Comparison of ENCODE assay signal across 24 mouse cellular contexts in the genomic region with DNA sequence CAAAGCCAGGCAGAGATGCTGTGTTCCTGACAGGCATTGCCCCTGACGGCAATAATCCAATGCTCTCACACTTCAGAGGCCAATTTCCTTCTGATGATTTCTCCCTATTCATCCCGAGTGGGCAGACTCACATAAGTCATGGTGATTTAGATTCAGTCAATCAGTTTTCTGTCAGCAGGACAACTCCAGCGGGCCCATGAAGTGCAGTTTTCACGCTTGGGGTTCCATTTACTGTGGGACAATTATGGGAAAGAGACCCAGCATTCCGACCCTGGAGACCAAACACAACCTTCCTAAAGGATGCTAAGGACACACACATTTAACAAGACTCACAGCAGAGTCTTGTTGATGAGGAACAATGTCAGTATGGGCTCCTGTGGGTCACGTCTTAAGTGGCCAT.
"Had no signal": no experiment of that assay in that cellular context is flagged by ENCODE, and none has a peak within 500 bp of the region (broad histone marks: within the 10 kb centered on the region; RNA-seq: fewer than 3 reads in every experiment).

No protein-coding gene starts in this region.

- H3K27me3 ChIP-seq: heart, embryonic 12.5 days; intestine, embryonic 15.5 days; limb, embryonic 12.5 days; liver, embryonic 13.5 days had no signal

- H3K36me3 ChIP-seq: heart, embryonic 12.5 days; hindbrain, embryonic 10.5 days; hindbrain, embryonic 13.5 days; hindbrain, embryonic 15.5 days; intestine, embryonic 15.5 days; limb, embryonic 12.5 days; liver, embryonic 13.5 days had no signal

- H3K9ac ChIP-seq: heart, embryonic 12.5 days; hindbrain, embryonic 13.5 days; hindbrain, embryonic 15.5 days; intestine, embryonic 15.5 days; limb, embryonic 12.5 days; liver, embryonic 13.5 days had no signal

- H3K9me3 ChIP-seq: heart, embryonic 12.5 days; hindbrain, embryonic 10.5 days; hindbrain, embryonic 13.5 days; hindbrain, embryonic 15.5 days; intestine, embryonic 15.5 days; limb, embryonic 12.5 days; liver, embryonic 13.5 days had no signal

- H3K4me1 ChIP-seq: hindbrain, embryonic 15.5 days; intestine, embryonic 15.5 days had no signal

- H3K27ac ChIP-seq: heart, adult 2 months; hindbrain, embryonic 10.5 days; hindbrain, embryonic 13.5 days; hindbrain, embryonic 15.5 days; intestine, embryonic 15.5 days; limb, embryonic 12.5 days; liver, embryonic 13.5 days had no signal

- ATAC-seq: forebrain, embryonic 16.5 days; inflammation-experienced regulatory T-cells, adult 6 months; intestine, embryonic 15.5 days; intestine, postnatal 0 days had no signal

- H3K4me2 ChIP-seq: heart, embryonic 12.5 days; hindbrain, embryonic 13.5 days; hindbrain, embryonic 15.5 days; intestine, embryonic 15.5 days; limb, embryonic 12.5 days; liver, embryonic 11.5 days; liver, embryonic 13.5 days had no signal

- H3K4me3 ChIP-seq: heart, adult 2 months; heart, embryonic 12.5 days; hindbrain, embryonic 10.5 days; hindbrain, embryonic 13.5 days; hindbrain, embryonic 15.5 days; intestine, embryonic 15.5 days; limb, embryonic 12.5 days; liver, embryonic 13.5 days had no signal

- DNase-seq: gastrocnemius, postnatal 25 days; heart, adult 2 months; heart, postnatal 10 days; heart, postnatal 4 days; kidney, adult 18-20 months; kidney, adult 8-10 months; kidney, postnatal 10 days; kidney, postnatal 25 days; kidney, postnatal 4 days; layer of hippocampus, adult 9-11 months; layer of hippocampus, postnatal 36 days; left cerebral cortex, postnatal 4 days; liver; liver, embryonic 13.5 days had no signal
